Mouse (Mus musculus): ENCODE data around the gene Tars2.

The Tars2 gene

DNA sequence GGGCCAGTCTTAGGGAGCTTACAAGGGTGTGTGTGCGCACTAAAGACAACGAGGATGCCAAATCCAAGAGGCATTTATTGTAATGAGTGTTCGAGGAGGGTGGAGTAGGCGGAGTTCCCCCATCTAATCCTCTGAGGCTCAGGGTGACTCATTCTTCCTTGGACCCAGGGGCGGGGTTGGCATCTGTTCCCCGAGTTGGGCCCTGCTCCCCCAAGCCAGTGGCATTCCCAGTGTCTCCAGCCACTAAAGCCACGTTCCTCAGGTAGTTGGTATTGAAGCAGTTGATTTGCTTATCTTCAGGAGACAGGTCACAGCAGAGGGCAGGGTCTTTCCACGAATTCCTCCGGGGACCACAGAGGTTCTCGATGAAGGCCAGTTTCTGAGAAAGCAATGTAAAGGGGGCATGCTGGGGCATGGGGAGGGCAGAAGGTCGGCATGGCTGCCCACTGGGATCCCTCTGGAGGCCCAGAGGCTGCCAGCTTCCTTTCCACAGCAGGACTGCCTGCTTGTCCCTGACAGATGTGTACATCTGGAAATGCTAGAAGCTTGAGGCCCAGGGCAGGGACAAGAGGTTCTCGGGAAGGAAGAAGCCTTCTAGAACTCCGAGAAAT is 25.8 kb downstream of the Tars2 start:
- in situ Hi-C loops (cut with MseI, MboI), result no loop called here

DNA sequence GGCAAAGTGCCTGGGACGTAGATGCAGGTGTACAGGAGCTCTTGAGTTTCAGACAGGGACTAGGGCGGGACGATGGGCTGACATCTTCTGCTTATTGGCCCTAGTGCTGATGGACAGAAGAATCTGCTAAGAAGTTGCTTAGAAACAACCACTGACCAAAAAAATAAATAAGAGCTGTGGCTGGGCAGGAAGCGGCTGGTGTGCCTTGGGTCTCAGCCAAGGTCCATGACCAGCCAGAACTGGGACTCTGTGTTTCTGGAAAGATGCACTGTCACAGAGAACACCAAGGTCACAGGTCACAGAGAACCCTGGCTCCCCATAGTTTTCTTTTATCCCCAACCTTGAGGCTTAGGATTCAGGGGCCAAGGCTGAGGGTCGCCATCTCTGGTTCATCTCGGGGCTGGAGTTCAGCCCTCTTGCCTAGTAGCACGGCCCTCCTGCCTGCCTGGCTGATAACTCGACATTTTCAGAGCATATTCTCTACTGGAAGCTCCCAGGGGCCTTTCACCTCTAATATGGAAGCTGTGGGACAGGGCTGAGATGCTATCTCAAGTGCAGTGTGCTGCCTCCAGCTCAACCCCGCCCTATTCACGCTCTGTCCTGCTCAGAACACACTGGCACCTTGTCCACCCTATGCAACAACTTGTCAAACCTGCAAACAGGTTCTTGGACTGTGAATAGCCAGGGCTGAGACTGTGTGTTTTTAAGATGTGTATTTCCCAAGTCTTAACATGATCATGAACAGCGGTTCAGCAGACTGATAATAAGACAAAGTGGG is 27.1 kb downstream of the Tars2 start:
- in situ Hi-C loops (cut with MseI, MboI), result no loop called here

DNA sequence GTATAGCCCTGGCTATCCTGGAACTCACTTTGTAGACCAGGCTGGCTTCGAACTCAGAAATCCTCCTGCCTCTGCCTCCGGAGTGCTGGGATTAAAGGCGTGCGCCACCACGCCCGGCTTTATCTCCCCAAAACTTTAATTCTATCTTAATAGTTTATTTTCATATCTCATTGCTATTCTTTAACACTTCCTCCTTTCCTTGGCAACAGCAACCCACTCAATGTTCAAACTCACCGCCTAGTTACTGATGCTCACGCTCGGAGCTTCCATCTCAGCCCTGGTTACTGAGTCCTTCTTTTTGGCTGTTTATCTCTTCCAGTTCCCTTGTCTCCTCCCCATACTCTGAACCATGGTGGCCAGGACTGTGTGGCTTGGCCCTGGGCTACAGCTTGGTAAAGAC is 27.7 kb downstream of the Tars2 start:
- in situ Hi-C loops (cut with MseI, MboI), result no loop called here

DNA sequence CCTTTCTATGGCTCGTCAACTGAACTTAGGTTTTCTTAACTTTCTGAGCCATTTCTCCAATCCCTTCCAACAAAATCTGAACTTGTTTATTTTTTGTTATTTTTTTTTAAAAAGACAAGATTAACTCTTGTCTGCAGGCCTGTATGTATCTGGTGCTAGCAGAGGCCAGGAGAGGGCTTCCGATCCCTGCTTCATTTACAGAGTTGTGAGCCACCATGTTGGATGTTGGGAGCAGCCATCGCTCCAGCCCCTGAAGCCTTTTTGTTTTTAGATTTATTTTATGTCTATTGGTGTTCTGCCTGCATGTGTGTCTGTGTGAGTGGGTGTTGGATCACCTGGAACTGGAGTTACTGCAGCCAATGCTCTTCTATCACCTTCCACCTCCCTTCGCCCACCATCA is 28.2 kb downstream of the Tars2 start:
- in situ Hi-C loops (cut with MseI, MboI), result no loop called here

DNA sequence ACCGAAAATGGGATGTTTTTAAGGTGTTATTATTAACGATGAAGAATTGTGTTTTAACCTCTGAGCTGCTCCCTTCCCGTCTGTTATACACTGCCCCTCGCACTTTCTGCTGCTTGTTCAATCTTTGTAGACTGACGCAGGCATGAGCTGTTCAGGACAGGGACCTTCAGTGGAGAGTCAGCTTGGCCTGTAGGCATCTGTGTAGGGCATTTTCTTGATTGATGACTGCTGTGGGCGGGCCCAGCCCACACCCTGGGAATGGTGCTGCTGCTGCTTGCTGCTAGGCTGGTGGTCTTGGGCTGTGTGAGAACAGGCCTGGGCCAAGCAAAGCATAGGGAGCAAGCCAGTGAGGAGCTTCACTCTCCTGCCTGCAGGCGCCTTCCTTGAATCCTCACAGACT is 29.6 kb downstream of the Tars2 start:
- in situ Hi-C loops (cut with MseI, MboI), result no loop called here

DNA sequence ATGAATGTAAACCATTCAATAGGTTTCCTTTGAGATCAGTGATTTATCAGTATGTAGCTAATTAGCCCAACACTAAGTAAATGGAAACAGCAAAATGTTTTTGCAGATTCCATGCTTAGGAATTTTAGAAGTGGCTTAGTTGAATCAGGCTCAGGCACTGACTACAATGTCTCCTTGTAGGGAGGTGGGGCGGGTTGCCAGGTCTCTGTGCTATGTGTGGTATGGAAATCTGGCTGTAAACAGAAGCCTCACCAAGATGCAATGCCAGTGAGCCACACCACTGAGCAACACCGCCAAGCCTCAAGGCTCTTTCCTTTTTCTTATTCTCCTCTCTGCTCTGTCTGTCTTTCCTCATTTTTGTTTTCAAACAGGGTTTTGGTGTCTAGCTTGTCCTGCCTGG is 31.1 kb downstream of the Tars2 start:
- in situ Hi-C loops (cut with MseI, MboI), result no loop called here

DNA sequence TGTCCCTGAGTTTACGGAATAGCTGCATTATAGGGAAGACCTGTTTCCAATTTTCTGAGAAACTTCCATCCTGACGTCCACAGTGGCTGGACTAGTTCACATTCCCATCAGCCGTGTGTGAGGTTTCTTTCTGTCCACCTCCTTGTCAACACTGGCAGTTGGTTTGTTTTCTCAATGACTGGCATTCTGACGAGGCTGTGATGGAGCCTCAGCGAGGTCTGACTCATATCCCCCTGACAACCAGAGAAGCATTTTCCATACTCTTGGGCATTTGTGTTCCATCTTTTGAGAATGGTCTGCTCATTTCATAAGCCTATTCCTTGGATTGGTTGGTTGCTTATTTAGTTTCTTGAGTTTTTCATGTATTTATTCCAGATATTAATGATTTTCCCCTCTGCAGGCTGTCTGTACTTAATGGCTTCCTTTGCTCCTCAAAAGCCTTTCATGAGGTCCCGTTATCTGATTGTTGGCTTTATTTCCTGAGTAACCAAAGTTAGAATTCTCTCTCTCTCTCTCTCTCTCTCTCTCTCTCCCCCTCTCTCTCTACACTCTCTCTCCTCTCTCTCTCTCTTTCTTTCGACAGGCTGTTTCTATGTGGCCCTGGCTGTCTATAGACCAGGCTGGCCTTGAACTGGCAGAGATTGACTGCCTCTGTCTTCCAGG is 33.2 kb downstream of the Tars2 start:
- in situ Hi-C loops (cut with MseI, MboI), result no loop called here

DNA sequence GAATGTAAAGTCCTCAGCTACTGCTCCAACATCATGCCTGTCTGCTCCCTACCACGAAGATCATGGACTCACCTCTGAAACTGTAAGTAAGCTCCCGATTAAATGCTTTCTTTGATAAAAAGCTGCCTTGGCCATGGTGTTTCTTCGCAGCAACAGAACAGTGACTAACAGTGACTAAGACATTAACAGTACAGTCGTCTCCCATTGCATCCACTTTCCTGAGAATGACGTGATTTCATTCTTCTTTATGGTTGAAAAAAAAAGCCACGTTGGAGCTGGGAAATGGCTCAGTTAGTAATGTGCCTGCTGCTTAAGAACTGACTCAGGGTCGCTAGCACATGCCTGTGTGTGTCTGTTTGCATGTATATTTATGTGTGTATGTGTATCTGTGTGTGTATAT is 34.1 kb downstream of the Tars2 start:
- in situ Hi-C loops (cut with MseI, MboI), result no loop called here

DNA sequence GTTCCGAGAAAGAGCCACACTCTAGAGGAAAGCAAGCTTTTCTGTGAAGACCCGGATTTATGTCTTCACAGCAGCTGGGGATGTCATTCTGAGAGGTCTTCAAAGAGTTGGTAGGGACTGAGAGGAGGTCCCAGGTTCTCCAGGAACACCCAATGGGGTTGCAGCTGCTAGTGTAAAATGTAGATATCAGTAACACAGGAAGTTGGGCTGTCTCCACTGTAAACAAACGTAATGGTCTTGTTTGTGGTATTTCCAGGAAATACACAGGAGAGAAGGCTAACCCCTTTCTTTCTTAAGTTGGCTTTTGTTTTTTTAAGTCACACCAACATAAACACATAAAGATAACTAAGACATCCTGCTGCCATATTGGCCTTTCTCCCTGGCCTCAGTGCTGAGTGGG is 37.6 kb downstream of the Tars2 start:
- in situ Hi-C loops (cut with MseI, MboI), result no loop called here

DNA sequence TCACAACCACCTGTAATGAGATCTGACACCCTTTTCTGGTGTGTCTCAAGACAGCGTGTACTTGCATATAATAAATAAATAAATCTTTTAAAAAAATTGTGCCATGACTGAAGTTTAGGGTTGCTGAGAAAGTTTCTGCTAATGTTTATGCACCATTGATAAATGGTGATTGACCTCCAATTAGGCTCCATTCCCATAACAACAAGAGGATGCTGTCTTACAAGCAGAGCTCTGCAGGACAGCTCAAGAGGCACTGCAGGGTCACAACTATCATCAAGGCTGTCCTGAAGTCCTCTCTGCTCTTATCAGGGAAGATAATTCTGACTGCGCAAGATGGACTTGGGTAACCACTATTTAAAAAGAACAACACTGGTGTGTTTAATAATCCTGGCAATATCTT is 41.9 kb downstream of the Tars2 start:
- in situ Hi-C loops (cut with MseI, MboI), result no loop called here

DNA sequence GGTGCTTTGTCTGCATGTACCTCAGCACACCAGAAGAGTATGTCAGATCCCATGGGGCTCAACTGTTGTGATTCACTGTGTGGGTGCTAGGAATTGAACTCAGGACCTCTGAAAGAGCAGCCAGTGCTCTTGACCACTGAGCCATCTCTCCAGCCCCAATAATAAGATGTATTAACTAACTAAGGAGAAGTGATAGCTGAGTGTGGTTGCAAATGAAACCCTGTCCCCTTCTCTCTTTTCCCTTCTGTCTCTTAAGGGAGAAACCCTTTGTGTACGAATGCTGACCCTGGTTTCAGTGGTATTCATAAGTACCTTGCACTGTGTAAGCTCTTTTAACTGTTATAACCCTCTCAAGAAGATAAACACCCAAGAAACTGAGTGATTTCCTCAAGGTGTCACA is 43.9 kb downstream of the Tars2 start:
- in situ Hi-C loops (cut with MseI, MboI), result no loop called here

DNA sequence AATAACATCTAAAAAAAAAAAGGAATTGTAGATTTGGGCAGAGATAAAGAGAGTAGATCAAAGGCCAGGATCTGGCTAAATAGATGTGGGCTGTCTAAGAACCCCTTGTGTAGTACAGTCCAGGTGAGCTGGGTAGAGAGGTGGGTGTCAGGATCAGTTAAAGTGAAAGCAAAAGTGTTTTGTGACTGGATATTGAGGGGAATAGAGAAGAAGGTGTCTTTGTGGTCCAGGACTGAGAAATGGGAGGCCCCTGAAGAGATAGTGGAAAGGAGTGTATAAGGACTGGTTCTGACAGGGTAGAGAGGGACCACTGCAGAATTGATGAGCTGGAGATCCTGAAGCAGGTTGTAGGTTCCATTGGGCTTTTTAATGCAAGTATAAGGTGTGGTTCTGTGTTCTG is 50.0 kb downstream of the Tars2 start:
- in situ Hi-C loops (cut with MseI, MboI), result no loop called here

DNA sequence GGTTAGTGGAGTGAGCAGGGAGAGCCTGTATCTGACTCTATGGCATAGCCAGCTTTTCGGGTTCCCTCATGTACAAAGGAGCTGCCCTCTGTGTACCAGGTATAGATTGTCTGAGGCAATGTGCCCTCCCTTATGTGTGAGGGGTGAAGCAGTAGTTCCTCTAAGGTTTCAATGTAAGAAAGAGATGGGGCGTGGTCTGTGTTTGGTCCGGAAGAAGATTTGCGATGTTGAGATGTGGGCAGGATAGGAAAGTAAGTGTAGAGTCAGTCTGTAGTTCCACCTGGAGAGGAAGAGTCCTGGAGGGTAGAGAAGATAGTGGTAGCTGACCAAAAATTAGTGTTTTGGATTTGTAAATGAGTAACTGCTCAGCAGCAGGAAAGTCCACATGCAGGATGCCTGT is 51.0 kb downstream of the Tars2 start:
- in situ Hi-C loops (cut with MseI, MboI), result no loop called here

DNA sequence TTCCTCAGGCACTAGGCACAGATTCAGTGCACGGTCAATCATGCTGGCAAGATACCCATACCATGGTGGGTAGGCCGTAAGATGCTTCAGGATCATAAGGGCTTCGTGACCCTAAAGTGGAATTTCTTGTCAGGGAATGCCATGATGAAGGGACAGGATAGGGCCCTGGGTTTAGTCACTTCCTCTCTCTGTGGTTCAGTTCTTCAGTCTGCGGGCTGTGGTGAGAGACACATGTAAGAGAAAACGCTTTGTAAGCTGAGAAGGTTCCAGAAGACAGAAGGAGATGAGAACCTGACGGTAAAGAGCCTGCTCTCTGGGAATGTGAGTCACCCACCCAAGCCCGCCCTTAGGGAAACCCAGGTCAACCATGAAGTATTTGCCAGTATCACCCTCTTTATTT is 52.5 kb downstream of the Tars2 start:
- in situ Hi-C loops (cut with MseI, MboI), result no loop called here

DNA sequence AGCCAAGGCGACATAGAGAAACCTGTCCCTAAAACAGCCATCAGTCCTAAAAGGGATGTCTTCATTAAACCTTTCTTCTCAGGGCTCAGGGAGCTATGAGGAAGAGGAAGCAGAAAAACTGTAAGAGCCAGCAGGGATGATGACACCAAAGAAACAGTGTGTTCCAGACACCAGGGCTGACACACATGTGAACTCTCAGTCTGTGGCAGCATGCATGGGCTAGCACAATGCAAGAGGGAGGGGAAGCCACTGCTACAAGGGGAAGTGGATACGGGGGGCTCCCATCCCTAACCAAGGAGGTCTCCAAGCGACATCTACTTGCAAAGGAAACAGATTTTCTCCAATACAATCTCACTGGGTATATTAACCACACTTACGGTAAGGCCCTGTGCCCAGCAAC is 53.7 kb downstream of the Tars2 start:
- in situ Hi-C loops (cut with MseI, MboI), result no loop called here

DNA sequence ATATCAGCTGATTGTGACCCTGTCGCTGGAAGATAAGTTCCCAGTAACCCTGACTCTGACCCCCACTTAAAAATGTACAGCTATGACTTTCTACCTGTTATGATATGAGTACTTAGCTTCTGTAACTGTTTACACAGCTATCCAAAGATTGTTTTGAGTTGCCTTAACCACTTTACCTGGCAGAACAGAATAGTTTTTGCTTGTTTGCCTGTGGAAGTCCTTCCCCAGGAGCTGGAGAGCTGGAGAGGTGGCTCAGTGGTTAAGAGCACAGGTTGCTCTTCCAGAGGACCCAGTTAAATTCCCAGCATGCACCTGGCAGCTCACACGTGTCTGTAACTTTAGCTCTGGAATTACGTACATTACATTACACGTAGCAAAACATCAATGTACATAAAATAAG is 55.4 kb downstream of the Tars2 start:
- in situ Hi-C loops (cut with MseI, MboI), result no loop called here

DNA sequence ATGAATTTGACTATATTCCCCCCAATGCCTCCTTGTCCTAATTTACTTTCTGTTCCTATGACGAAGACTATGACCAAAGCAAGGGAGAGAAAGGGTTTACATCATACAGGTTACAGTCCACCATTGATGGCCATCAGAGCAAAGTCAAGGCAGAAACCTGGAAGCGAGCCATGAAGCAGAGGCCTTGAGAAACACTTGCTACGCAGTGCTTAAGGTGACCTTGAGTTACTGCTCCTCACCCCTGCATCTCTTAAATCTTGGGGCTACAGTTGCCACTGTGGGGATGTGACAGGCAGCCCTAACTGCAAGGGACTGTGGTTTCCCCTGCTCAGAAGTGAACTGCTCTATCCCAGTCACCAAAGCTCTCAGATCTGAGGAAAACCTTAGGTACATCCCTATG is 56.7 kb downstream of the Tars2 start:
- in situ Hi-C loops (cut with MseI, MboI), result no loop called here

DNA sequence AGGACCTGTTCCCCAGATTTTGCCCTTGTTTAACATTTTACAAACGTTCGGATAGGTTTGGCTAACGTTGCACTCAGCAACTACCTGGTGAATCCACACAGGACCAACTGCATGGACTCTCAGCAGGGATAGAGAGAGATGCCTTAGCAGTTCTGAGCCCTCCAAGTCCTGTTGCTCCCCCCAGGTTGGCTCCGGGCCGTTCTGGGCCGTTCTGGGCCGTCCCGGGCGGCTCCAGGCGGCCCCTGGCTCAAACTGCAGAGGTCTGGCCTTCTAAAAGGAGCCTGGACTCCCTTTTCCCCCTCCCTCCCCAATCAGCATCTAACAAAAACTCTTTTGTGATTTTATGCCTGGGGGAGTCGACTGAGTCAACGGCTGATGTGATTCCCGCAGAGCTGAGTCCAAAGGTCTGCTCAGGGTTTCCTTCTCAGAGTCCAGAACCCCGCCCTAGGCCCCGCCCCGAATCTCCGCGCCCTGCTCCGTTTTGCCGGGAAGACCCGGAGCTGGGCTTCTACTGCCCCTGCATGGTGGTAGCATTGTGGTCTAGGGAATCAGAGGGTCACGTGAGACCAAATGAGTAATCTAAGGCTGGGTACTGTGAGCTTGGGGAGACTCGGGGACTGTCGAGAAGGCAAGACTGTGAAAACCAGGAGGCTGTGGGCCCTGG is 58.0 kb downstream of the Tars2 start:
- in situ Hi-C loops (cut with MseI, MboI), result no loop called here

DNA sequence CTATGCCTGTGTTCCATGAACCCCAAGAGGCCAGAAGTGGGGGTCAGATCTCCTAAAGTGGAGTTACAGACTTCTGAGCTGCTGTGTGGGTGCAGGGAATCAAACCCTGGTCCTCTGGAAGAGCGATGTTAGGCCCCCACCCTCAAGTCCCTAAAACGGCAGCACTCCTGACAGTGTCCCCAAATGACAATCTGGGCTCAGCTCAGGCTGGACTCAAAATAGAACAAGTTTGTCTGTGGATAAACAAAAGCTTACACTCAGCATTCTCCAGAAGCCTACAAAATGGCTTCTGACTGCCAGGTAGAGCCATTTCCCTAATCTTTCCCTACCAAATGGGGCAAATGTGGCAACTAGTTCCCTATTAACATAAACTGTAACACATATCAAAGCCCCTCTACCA is 58.9 kb downstream of the Tars2 start:
- in situ Hi-C loops (cut with MseI, MboI), result no loop called here

DNA sequence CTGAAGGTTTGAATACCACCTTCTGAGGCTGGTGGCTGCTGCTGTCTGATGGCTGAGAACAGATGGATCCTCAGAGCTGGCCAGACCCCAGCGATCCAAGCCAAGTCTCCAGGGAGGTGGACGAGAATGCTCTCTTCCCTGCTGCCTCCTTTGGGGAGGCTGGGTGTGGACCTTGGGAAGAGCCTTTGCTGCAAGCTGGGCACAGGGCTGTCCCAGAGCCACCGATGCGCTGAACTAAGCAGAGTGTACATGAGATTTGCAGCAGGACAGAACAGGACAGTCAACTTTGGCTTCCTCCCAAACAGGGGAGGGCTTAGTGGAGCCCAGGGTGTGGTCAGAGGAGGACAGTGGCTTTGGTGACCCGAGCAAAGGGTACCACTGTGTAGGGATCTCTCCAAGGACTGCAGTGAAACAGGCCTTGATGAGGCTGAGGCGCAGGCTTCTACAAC is 59.7 kb downstream of the Tars2 start:
- in situ Hi-C loops (cut with MseI, MboI), result no loop called here

DNA sequence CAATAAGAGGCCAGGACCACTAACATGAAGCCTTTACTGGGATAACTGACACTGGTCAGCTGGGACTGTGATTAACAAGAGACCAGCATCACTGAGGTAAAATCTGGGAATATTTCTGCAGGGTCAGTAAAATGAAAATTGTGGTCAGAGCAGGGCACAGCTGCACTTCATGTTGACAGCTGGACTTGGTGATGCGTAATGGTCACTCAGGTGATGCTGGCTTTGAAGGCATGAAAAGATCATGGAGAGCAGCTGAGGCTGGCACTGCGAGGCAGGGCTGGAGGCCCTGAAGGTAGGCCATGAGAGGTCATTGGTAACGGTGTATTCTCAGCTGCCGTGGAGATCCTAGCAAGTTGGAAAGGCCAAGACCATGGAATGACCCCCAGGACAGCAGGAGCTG is 61.7 kb downstream of the Tars2 start:
- in situ Hi-C loops (cut with MseI, MboI), result no loop called here

DNA sequence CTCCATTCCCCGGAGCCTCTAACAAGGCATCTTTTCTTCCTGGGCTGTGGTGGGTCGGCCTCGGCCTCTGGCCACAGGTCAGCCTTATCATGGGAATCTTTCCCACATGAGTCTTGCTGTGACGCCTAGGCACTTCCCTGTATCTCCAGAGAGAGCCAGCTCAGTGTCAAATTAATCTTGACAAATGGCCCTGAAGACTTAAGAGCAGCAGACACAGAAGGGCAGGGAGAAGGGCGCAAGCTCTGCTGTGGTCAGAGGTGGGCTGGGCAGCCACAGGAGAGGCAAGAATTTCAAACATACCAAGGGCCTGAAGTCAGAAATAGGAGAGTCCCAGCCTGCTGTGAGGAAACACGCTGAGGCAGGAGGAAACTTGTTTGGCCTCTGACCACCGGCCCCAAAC is 63.6 kb downstream of the Tars2 start:
- in situ Hi-C loops (cut with MseI, MboI), result no loop called here

DNA sequence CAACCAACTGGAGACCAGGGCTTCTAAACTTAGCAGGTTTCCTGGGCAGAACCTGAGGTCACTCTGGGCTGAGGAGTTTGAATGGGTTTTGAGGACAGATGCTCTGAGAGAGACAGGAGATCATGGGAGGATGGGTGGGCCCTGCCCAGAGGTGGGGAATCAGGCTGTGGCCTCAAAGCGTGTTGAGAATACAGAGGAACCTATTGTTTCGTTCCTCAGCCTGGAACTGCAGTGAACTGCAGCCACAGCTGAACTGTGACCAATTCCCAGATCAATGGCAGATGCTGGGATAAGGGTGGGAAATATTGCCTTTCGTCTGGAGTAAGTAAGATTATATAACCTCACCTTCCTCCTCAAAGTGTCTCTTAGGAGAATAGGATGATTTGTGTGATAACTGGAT is 64.2 kb downstream of the Tars2 start:
- in situ Hi-C loops (cut with MseI, MboI), result no loop called here

All from mouse trophoblast stem cell (cell line).